Mouse (Mus musculus): ENCODE measurements at regions not wholly inside any gene's neighbourhood (a gene's known extent, or its start where the extent isn't known, plus 50 kb on each side); places are given as distances from the start of the nearest gene placed in this dataset.

GRCm38 (mm10) chr13:72265650-72266049, 302.1 kb upstream of the Irx1 start:
- TF ChIP-seq CTCF (IDR thresholded peaks at IDR 0.05; ENCODE audit: low read depth): no peak
- no peak for TF ChIP-seq EP300 (IDR thresholded peaks at IDR 0.05; ENCODE audit: low read depth)

Measured in liver, postnatal 0 days (tissue).